Mouse (Mus musculus): ENCODE measurements around the gene Ankrd40. TPM values are rescaled to one million over a fixed set of nuclear protein-coding genes. Genes with fewer than 3 reads are reported as not detected.
A peak's percentile ranks its signal among the peaks of the same experiment; 100 is the strongest.

Gene Ankrd40
- polyA plus RNA-seq, 1 experiment: 83.8 TPM

GRCm38 (mm10) chr11:94338347-94338746, 10.5 kb downstream of the Ankrd40 start:
- H3K4me1 ChIP-seq (ENCODE audit: control insufficient read depth, insufficient read depth, low read length): peaks cover 9% of the 10 kb centered on the region
- no peak overlapping the region for H3K27ac ChIP-seq (ENCODE audit: insufficient read depth, low read length)
- no peak for TF ChIP-seq CTCF (IDR thresholded peaks at IDR 0.05; ENCODE audit: borderline replicate concordance, insufficient read depth, low read length)
- no peak overlapping the region for H3K4me3 ChIP-seq (ENCODE audit: insufficient read depth, low read length)

DNA sequence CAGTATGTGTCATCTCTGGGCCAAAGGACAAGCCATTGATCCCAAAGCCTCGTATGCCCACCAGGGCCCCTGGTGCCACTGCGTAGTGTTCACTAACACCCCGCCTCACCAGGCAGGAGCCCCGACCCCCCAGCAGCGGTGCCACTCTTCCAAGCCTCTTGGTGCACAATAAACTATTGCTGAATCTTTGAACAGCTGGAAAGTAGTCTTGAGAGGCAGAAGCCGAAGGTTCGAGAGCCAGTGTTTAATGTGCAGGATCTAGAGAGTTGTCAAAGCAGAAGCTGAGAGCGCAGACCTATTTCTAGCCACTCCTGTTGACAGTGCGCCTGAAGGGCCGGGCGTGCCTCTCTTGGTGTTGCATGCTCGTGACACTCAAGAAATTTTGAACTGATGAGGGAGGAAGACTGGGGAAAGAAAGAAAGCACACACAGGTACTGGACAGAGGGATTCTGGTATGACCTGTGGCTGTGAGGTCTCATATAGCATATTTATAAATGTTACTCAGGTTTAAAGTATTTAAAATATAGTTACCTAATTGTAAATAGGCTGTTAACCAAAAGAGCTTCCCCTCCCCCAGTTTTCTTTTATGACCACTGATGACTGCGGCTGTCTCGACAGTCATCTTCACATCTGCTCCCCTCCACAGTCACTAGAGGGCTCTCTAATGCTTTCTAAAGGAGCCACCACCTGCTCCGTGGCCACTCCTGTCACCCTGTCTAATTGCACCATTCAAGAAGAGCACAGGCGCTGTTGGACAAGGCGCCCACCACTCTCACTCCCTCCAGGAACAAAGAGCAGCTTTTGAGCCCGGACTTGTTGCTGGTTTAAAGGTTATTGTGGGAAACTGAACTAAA, 12.2 kb downstream of the Ankrd40 start:
- Histone ChIP-seq H3K4me1 (ENCODE audit: control insufficient read depth, insufficient read depth, low read length) (peaks cover 6% of the 10 kb centered on the region), H3K27ac (ENCODE audit: insufficient read depth, low read length) (no peak overlapping the region), H3K4me3 (ENCODE audit: insufficient read depth, low read length) (no peak overlapping the region)
- TF ChIP-seq POLR2A (IDR thresholded peaks at IDR 0.05; ENCODE audit: low read depth, low read length) (no peak), CTCF (IDR thresholded peaks at IDR 0.05; ENCODE audit: borderline replicate concordance, insufficient read depth, low read length) (peak; percentile 37; the same call in 1 of the 2 replicates)

DNA sequence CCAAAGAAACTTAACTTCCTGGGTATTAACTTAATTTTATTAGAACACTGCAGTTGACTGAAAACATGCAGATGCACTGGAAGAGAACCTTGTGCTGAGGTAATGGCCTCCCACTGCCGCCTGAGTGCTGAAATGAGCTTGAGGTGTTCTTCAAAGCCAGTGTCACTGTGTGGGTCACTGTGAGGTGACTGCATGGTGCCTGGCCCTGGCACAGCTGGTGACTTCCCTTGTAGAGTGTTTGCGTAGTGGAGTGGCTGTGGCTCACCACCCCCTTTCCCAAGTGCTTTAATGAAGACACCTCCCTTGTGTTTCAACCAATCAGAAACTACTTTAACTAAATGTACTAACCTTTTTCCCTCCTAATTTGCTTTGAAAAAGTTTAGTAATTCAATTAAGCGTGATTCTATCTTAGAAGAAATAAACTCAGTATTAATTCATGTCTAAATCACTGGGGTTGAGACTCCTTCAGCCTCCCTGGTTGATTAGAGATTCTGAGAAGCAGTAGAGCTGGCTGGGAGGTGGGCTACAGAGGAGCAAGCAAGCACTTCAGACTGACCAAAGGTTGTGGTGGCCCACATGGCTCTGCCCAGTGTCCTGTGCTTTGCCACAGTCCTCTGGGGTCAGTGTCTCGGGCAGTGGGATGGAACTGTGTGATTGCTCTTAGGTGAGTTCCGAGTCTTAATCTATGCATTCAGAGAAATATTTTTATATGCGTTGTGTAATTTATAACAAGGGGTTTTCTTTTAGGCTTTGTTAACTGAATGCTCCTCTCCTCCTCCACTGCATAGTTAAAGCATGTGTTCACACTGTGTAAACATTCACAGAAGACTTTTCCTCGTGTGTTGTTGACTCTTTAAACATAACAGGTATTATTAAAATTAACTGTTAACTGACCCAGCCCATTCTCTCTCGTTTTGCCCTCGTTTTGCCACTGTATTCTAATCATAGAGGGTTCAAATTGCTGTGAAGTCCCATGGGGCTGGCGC, 13.4 kb downstream of the Ankrd40 start:
- TF ChIP-seq CTCF (IDR thresholded peaks at IDR 0.05; ENCODE audit: borderline replicate concordance, insufficient read depth, low read length) (no peak), POLR2A (IDR thresholded peaks at IDR 0.05; ENCODE audit: low read depth, low read length) (no peak)
- Histone ChIP-seq H3K4me1 (ENCODE audit: control insufficient read depth, insufficient read depth, low read length) (peaks cover 10% of the 10 kb centered on the region), H3K4me3 (ENCODE audit: insufficient read depth, low read length) (no peak overlapping the region), H3K27ac (ENCODE audit: insufficient read depth, low read length) (no peak overlapping the region)

GRCm38 (mm10) chr11:94342114-94342905, 14.5 kb downstream of the Ankrd40 start:
- no peak overlapping the region for H3K27ac ChIP-seq (ENCODE audit: insufficient read depth, low read length)
- peaks cover 15% of the 10 kb centered on the region for H3K4me1 ChIP-seq (ENCODE audit: control insufficient read depth, insufficient read depth, low read length)
- no peak overlapping the region for H3K4me3 ChIP-seq (ENCODE audit: insufficient read depth, low read length)
- TF ChIP-seq POLR2A (IDR thresholded peaks at IDR 0.05; ENCODE audit: low read depth, low read length): no peak
- no peak for TF ChIP-seq CTCF (IDR thresholded peaks at IDR 0.05; ENCODE audit: borderline replicate concordance, insufficient read depth, low read length)

DNA sequence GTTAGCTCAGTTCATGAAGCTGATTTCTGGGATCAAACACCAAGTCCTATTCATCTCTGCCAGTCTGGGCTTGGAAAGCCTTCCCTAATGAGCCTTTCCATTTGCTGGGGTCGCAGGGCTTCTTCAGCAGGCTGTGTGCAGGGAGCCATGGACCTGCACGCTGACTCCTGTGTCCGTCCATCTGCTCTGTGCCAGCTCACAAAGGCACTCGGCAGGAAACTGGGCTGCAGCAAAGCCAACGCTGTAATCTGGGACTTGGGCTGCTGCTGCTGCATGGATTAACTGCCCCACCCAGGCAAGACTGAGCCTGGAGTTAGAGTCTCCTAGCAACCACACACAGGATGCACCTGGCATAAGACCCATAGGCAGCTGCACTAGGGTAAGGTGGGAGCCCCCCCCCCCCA, 16.2 kb downstream of the Ankrd40 start:
- Histone ChIP-seq H3K4me3 (ENCODE audit: insufficient read depth, low read length) (no peak overlapping the region), H3K4me1 (ENCODE audit: control insufficient read depth, insufficient read depth, low read length) (peaks cover 12% of the 10 kb centered on the region), H3K27ac (ENCODE audit: insufficient read depth, low read length) (no peak overlapping the region)
- TF ChIP-seq CTCF (IDR thresholded peaks at IDR 0.05; ENCODE audit: borderline replicate concordance, insufficient read depth, low read length) (no peak), POLR2A (IDR thresholded peaks at IDR 0.05; ENCODE audit: low read depth, low read length) (no peak)

DNA sequence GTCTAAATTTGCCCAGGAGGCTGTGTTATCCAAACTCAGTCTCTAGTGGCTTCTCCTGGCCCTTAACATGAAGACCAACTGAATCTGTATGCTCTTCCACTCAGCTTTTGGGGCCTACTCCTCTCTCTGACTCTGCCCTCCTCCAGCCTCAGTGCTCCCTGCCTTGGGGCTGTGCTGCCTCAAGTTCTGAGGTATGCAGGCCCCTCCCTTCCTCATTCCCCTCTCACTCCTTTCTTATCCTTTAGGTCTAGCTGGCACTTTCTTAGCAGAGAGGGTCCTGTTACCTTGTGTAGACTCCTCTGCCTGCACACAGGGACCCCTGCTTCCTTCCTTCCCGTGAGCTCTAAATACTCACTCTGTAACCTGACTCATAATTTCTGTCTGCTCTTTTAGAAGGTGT, 16.7 kb downstream of the Ankrd40 start:
- Histone ChIP-seq H3K4me3 (ENCODE audit: insufficient read depth, low read length) (no peak overlapping the region), H3K4me1 (ENCODE audit: control insufficient read depth, insufficient read depth, low read length) (peaks cover 12% of the 10 kb centered on the region), H3K27ac (ENCODE audit: insufficient read depth, low read length) (no peak overlapping the region)
- TF ChIP-seq CTCF (IDR thresholded peaks at IDR 0.05; ENCODE audit: borderline replicate concordance, insufficient read depth, low read length) (no peak), POLR2A (IDR thresholded peaks at IDR 0.05; ENCODE audit: low read depth, low read length) (no peak)

DNA sequence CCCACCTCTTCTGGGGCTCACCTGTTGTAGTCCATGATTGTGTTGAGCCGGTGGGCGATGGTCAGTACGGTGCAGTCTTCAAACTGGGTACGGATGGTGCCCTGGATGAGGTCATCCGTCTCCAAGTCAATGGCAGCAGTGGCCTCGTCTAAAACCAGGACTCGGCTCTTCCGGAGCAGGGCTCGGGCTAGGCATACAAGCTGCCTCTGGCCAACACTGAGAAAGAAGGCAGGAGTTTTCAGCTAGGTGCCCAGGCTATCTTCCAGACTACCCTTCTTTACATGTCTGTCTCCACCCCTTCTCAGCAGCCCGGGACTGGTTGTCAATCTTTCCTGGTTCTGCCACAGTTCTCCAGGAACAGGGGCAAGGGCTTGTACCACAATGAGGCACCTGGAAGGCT, 18.1 kb downstream of the Ankrd40 start:
- Histone ChIP-seq H3K4me3 (ENCODE audit: insufficient read depth, low read length) (no peak overlapping the region), H3K4me1 (ENCODE audit: control insufficient read depth, insufficient read depth, low read length) (peaks cover 12% of the 10 kb centered on the region)
- TF ChIP-seq CTCF (IDR thresholded peaks at IDR 0.05; ENCODE audit: borderline replicate concordance, insufficient read depth, low read length) (no peak), POLR2A (IDR thresholded peaks at IDR 0.05; ENCODE audit: low read depth, low read length) (no peak)

GRCm38 (mm10) chr11:94346611-94347010, 18.8 kb downstream of the Ankrd40 start:
- no peak for TF ChIP-seq CTCF (IDR thresholded peaks at IDR 0.05; ENCODE audit: borderline replicate concordance, insufficient read depth, low read length)
- TF ChIP-seq POLR2A (IDR thresholded peaks at IDR 0.05; ENCODE audit: low read depth, low read length): no peak
- Histone ChIP-seq H3K27ac (ENCODE audit: insufficient read depth, low read length) (peak overlapping the region; percentile 26; the same call in 1 of the 2 replicates), H3K4me3 (ENCODE audit: insufficient read depth, low read length) (no peak overlapping the region), H3K4me1 (ENCODE audit: control insufficient read depth, insufficient read depth, low read length) (peaks cover 12% of the 10 kb centered on the region)

More for the DNA sequence above, 18.1 kb downstream of the Ankrd40 start:
- H3K27ac ChIP-seq (ENCODE audit: insufficient read depth, low read length): 0 out of 2 replicates have a peak overlapping the region, but pooled peaks have one; percentile 11

DNA sequence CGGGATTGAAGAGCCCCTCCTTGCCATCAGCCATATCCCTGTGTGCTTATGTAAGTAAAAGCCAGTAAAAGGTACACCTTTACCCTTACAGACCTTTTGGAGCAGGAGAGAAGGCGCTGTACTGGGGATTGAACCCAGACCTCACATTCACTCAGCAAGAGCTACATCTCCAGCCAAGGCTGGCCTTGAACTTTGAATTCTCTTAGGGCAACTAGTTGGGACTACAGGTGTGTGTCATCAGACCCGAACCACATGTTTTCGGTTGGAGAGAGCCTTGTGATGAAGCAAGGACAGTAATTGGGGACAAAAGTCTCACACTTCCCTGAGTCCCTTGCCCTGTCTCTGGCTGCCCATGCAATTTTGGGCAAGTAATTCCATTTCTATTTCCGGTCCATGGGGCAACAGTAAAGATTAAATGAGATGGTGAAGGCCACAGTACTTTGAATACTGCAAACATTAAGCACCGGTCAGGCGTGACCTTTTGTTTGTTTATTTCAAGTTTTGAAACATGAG, 19.3 kb downstream of the Ankrd40 start:
- Histone ChIP-seq H3K4me3 (ENCODE audit: insufficient read depth, low read length) (no peak overlapping the region), H3K4me1 (ENCODE audit: control insufficient read depth, insufficient read depth, low read length) (peaks cover 12% of the 10 kb centered on the region), H3K27ac (ENCODE audit: insufficient read depth, low read length) (peak overlapping the region; percentile 26; the same call in 1 of the 2 replicates)
- TF ChIP-seq POLR2A (IDR thresholded peaks at IDR 0.05; ENCODE audit: low read depth, low read length) (no peak), CTCF (IDR thresholded peaks at IDR 0.05; ENCODE audit: borderline replicate concordance, insufficient read depth, low read length) (no peak)
